Mouse (Mus musculus) induced T-regulatory cell, adult 2 months (primary cell): ENCODE measurements around the gene Glo1.

Source experiments
- DNase-seq: peaks from one replicate; pipeline ENCODE4 v3.0.0-alpha.2; 2012; ENCODE audit warnings: low read depth

Glo1 gene

DNA sequence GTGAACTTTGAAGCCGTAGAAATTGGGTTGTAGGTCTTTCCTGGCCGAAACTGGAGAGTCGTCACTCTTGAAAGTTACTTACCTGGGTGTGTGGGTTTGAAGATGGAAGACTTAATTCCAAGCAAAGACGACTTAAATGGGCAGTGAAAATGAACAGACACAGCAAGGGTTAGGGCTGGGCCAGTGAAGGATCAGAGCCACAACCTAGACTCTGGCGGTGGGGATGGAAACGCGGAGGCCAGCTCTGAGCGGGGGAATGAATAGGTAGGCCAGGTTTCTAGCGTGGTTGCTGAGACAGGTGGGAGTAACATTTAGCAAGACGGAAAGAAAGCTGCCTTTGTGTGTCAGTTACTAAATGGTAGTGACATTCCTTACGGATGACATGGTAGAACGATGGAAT lies 49.7 kb downstream of the Glo1 start:
- no peak for DNase-seq

DNA sequence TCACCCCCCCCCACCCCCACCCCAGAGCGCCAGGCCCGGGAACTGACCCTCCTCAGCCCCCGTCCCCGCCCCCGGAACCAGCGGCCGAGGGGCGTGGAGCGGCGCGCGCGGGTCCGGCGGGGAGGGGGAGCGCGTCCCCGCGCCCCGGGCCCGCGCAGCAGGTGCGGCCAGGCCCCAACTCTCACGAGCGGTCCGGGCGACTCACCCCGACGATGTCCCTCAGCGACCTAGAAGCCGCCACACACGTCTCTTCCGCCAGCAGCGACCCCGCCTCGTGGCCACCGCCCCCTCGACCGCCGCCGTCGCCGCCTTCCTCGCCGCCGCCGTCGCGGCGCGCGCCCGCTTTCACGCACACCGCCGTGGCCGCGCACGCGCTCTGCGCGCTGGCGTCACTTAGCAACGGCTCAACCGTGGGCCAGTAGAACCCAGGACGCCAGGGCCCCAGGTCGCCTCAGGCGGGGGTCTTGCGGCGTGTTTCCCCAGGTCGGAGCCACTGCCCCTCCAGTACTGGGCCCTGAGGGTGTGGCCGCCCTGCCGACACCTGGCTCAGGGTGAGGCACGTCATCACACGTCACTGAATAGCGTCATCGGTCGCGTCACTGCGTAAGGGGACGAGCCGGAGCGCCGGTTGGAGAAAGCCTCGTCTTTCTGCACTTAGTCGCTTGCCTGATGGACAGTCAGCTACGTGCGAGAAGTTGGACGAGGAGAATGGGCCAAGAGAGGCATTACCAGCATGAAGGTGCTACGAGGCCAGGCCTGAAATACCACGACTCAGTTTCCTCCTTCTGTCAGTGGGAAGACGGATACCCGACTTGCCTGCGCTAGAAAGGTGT lies 50.5 kb downstream of the Glo1 start, which contains the start of gene Btbd9:
TSS of gene Btbd9 (minus strand) at position 548 of the 833 bp plus-strand sequence.
- DNase-seq = peak; percentile 97

DNA sequence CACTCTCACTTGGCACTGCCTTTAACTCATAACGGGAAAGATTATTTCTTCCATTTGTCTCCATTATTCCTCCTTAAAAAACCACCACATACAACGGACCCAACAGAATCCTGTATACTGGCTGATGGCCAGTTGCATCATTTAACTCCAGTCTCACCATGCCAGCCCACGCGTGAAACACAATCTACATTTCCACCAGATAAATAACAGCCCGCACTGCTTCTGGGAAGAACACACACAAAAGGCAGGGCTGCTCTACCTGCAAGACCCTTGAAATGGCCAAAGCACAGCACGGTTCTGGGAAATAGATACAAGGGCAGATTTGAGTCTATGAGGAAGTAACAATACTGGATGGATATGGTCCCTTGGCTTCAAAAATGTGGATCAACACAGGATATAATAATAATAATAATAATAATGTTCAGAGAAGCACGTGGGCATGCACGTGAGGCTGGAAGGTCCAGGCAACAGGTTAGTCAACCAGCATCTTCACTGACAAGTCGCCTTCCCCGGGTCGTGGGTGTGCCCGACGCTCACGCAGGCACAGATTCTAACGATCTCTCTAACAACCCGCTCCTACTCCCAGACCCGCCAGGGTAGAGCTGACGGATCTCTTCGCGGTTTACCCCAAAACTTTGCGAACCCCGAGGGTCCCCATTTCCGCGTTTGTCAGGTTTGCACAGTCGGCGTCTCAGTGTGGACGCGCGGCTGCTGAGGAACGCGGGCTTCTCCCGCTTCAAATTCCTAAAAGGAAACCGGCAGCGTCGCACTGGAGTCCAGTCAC lies 51.4 kb downstream of the Glo1 start:
- DNase-seq = peak; percentile 68

GRCm38 (mm10) chr17:30574783-30575075 lies 51.9 kb downstream of the Glo1 start:
- DNase-seq = peak; percentile 16

GRCm38 (mm10) chr17:30573990-30574782 lies 52.5 kb downstream of the Glo1 start:
- DNase-seq = no peak

DNA sequence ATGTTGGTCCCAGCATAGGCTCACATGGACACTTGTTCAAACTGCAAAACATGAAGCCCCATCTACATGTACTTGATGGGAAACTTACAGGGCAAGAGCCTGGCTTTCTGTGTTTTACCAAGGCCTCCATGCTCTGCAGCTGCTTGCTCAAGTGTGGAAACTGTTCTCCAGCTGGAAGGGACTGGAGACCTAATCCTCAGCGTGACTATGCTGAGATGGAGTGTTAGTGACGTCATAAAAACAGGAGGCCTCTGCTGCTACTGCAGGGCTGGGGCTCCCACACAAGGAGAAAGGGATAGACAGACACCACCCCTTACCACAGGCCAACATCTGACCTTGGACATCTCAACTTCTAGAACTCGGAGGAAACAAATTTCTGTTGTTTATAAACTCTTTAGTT lies 55.7 kb downstream of the Glo1 start:
- no peak for DNase-seq

DNA sequence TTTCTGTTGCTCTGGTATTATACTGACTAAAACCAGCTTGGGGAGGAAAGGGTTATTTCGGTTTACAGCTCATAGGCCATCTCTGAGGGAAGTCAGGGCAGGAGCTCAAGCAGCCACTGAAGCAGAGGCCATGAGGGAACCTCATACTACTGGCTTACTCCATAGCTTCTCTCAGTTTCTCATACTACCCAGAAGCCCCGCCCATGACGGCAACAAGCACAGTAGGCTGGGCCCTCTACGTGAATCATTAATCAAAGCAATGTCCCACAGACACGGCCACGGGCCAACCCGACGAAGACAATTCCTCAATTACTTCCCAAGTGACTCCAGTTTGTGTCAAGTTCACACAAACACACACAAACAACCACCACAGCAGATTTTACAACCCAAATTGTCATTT lies 56.5 kb downstream of the Glo1 start:
- no peak for DNase-seq

- no peak for DNase-seq
These were observed 58.2 kb downstream of the Glo1 start for GRCm38 (mm10) chr17:30568473-30568872.

DNA sequence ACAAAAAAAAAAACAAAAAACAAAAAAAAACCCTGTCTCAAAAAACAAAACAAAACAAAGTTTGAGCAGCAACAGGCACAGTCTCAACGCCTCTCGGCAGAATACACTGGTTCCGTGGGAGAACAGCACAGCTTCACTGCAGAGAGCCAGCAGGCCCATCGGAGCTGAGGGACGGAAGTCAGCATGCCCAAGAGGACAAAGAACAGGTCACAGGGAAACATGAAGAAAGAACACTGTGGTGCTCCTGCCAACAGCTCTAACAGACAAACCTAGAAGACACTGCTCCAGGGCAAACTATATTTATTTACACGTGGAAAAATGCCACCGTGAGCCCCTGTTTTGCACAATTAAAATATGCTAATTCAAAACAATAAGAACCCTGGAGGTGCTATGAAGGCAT lies 61.7 kb downstream of the Glo1 start:
- no peak for DNase-seq

GRCm38 (mm10) chr17:30564407-30564806 lies 62.3 kb downstream of the Glo1 start:
- DNase-seq = no peak

- no peak for DNase-seq
These were observed 63.1 kb downstream of the Glo1 start for GRCm38 (mm10) chr17:30563484-30564075.

GRCm38 (mm10) chr17:30562770-30563169 lies 63.9 kb downstream of the Glo1 start:
- DNase-seq = no peak

- DNase-seq = peak; percentile 90
These were observed 67.1 kb downstream of the Glo1 start for GRCm38 (mm10) chr17:30559536-30559935.

GRCm38 (mm10) chr17:30558623-30559022 lies 68.0 kb downstream of the Glo1 start:
- DNase-seq = no peak

- no peak for DNase-seq
These were observed 70.2 kb downstream of the Glo1 start for GRCm38 (mm10) chr17:30556512-30556911.

DNA sequence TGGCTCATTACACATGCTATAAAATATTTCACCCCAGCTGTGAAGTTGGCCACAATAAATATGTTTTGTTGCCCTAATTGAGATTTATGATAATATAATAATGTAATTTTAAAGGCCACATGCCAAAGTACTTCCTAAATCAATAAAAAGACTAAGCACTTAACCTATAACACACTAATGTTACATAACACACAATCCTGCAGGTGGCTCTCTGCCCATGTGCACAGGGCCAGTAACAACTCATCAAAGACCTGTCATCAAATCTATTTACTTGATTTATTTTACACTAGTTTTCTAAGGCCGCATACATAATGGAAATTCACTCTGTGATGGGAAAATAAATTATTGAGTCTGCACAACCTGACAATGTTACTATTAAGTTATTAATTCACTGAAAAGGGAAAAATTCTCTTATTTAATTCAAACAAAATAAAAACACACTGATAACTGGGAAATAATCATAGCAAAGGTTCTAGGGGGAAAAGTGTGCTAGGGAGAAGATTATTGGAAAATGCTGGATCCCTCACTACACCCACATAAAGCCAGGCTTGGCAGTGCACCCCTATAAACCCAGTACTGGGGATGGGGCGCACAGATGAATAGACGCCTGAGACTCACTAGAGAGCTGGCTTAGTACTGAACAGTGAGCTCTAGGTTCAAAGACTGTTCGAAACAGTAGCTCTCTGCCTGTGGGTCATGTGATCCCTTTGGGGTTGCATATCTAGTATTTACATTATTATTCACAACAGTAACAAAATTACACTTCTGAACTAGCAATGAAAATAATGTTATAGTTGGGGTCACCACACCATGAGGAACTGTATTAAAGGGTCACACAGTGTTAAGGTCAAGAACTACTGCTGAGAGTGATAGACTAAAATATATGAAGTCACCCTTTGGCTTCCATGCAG lies 73.4 kb downstream of the Glo1 start:
- DNase-seq = no peak

DNA sequence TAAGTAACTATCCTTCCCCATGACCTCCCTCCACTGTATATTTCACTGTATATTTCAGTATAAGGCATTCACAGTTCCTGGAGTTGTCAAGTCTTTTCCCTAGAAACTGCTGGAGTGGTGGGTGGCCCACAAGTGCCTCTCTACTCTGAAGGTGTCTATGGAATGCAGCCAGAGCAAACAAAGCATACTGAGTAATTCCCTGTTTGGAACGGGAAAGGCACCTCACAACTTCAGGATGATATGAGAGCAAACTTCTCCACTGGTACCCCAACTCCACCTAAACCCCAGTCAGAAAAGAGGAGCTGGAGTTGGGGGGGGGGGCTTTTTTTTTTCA lies 75.9 kb downstream of the Glo1 start:
- DNase-seq = no peak

- no peak for DNase-seq
These were observed 76.5 kb downstream of the Glo1 start for GRCm38 (mm10) chr17:30549899-30550773.

DNA sequence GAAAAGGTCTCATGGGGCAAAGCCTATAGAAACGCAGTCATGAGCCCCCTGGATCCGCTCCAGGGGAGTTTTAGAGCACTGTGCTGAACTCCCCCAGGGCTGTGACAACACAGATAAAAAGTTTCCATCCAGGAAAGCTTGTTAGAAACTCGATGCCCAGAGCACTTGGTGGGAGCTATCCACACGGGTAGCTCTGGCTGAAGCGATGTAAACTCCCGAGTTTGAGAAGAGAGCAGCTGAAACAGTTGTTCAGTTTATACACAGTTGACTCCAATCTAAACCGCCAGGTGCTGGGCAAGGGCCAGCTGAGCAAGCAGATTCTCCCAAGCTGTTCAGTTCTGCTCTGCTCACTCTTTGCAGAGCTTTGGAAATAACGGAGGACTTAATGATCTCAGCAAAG lies 87.6 kb downstream of the Glo1 start:
- no peak for DNase-seq

GRCm38 (mm10) chr17:30536651-30537050 lies 90.0 kb downstream of the Glo1 start:
- DNase-seq = no peak
